Mouse (Mus musculus) lung, postnatal 25 days (tissue): ENCODE results near the gene Casp7.
"Not testable (repeated sequence)": the region's sequence is repeated elsewhere in the genome, so short reads cannot be mapped to it uniquely, and the experiment has no call there.

Source experiments
- DNase-seq: peaks from one replicate; pipeline ENCODE4 v3.0.0; 2022; ENCODE audit warnings: low spot score

The Casp7 gene

DNA sequence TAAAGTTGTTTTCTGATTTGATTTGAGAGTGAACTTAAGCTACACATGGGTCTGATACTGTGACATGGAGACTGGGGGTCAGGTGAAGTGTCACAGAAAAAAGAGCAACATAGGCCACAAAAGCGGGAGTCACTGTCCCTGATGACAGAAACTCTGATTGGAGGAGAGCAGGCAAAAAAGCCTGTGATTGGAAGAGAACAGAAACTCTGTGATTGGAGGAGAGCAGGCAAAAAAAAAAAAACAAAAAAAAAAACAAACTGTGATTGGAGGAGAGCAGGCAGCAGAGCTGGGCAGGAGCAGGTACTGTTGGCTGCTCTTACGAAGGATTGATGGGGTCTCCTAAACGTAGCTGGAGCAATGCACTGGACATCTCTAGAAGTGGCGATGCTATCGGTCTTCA lies 11.4 kb upstream of the Casp7 start:
- no peak for DNase-seq

DNA sequence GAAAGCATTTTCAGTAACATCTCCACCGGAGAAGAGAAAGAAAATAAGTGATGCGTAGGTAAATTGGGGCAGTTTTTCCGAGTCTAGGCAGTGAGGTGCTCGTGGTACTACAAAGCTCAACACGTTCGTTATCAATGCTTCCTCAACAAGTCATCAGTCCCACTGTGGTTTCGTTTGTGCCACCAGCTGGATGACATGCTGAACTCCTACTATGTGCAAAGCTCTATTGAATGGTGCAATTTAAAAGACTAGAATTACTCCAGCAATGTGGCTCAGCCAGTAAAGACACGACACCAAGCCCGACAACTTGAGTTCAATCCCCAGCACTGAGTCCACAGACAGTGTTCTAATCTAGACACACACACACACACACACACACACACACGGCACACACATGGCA lies 10.8 kb upstream of the Casp7 start:
- no peak for DNase-seq

DNA sequence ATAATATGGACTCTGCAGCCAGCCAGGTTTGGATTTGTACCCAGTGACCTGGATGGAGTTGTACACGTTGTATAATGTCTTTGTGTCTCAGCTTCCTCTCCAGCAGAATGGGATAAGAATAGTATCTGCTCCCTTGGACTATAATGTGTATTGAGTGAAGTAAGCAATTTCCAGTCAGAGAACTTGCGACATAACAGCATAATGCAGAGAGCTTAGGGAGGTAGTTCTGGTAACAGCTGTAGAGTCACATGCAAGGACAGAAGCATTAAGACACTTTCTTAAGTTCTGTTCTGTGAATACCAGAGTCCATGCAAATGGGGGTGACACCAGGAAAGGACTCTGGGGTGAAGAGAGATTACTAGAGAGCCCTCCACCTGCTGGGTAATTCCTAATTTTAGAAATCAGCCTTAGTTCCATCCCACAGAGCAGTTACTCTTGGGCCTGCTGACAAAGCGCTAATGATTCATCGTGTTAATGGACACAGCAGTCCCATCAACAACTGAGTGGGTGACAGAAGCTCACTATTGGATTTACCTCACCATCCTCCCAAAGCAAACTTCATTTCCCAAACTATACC lies 9.1 kb upstream of the Casp7 start:
- no peak for DNase-seq

DNA sequence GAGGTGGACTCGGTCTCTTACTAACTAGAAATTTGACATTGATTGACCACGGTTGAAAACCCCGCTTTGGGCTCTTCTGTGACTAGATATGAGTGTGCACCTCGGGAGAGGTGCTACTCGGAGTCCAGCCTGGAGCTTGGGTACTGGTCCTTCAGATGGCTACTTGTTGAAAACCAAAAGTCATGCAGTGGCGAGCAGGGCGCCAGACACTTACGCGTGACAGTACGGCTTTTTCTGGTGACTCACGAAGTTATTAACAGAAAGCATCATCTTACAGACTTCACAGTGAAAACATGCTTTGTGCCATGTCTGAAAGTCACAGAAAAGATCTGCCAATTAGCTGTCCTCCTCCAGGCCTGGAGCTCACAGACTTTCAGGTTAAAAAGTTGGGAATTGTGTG lies 7.8 kb upstream of the Casp7 start:
- no peak for DNase-seq

DNA sequence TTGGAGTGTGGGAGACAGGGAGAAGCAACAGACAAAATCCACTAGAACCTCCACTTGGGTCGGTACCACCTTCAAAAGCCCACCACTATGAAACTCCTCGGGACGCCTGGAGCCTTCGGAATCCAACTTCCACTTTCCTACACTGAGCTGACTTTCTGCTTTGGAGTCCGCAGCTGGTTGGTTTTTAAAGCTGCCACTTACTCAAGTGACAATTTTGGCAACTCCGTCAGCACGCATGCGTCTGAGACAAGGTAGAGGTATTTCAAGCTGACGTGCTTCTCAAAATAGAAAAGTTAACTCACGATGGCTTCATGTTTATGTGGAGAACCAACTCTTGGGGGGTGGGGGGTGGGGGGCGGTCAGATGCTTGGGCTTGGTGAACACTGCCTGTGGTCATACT lies 7.0 kb upstream of the Casp7 start, which contains the start of gene Nrap:
Gene Nrap (minus strand): TSS at position 159 of the 400 bp plus-strand sequence.
- no peak for DNase-seq

DNA sequence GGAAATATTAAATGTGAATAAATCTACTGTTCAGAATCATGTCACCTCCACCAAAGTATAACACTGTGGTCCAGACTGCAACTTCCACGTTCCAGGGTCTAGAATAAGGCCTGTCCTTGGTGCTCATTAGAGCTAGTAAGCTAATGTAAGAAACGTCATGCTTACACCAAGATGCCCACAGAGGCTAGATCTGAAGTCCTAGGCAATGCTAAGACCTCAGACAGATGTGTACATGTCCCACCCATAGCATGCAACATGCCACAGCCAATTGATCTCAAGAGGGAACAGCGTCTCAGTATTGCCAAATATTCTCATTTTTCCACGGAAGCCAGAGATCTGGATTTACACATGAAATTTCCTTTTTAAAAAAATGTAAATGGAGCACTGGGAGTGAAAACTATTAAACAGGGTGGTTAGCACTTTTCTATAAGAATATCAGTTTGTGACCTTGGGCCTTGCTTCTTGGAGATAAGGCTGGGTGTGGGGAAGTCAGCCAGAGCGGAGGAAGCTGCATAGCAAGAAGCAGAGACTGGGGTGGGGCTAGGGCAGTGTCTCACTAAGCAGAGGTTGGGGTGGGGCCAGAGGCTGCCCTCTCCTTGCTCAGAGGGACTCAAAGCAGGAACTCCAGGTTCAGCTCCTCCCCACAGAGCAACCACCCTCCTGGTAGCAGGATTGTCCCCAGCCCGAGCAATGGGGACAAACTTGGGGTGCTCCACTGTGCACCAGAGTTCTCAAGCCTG lies 5.5 kb upstream of the Casp7 start:
- peak; percentile 45 for DNase-seq

DNA sequence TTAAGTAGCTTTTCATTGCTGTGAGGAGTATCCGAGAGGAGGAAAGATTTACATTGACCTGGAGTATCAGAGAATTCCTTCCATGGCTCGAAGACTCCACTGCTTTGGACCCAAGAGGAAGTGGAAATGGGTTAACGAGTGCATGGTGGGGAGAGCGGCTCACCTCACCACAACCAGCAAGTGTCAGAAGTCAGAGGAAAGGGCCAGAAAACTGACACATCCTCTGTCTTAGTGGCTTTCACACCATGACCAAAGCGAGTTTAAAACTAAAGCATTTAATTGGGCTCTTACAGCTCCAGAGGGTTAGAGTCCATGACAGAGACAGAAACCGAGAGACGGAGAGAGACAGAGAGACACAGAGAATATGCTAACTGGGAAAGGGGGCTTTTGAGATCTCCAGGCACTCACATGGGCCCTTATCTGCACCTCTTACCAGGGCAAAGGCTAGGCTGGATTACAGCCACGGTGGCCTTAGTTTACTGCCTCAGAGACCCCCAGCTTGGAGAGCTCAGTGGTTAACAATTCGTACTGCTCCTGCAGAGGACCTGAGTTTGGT lies 3.5 kb upstream of the Casp7 start:
- DNase-seq = no peak

DNA sequence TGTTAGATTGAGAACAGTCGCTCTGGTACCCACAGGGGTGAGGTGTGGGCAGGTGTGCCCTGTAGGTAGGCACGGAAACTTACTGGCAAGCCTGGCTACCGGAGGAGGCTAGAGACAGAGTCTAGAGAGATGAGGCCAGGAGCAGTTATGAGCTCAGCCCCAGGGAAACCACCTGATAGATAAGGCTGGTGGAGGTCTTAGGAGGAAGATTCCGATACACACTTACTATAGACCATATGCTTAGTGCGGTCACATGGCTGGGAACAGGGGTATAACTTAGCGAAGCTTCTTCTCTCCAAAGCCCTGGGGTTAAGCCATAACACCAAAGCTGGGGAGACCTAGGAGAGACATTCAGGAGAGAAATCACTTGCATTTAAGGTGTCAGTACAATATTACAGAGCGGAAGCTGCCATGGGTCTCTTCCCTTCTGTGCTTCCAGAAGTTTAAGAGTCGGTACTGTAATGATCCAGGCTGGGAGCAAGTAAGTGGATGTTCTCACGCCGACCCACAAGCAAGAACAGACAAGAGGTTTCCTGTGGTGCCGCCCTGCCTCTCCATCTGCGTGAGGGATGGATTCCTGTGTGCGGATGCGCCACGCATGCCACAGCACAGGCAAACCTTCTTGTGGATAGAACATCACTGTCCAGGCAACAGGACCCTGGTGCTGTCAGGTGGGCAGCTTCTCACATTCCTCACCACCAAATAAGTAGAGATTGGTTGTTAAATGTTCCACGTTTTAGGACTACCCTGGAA lies 1.6 kb upstream of the Casp7 start:
- DNase-seq = no peak

DNA sequence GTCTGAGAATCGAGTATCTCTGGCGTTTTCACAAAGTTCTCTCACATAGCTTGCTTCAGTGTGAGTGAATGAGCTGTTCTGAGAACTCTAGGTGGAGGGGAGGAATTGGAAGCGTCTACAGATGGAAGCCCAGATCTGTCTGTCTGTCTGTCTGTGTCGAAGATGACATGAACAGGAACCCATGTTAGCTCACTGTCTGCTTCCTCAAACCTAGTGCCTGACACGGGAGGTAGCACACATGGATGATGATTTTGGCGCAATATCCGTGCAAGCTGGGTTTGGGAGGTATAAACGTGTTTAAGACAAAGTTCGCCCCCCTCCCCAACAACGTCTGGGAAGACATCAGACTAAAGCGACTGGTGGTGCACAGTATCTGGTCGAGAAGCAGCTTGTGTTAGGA lies 702 bp upstream of the Casp7 start:
- no peak for DNase-seq

DNA sequence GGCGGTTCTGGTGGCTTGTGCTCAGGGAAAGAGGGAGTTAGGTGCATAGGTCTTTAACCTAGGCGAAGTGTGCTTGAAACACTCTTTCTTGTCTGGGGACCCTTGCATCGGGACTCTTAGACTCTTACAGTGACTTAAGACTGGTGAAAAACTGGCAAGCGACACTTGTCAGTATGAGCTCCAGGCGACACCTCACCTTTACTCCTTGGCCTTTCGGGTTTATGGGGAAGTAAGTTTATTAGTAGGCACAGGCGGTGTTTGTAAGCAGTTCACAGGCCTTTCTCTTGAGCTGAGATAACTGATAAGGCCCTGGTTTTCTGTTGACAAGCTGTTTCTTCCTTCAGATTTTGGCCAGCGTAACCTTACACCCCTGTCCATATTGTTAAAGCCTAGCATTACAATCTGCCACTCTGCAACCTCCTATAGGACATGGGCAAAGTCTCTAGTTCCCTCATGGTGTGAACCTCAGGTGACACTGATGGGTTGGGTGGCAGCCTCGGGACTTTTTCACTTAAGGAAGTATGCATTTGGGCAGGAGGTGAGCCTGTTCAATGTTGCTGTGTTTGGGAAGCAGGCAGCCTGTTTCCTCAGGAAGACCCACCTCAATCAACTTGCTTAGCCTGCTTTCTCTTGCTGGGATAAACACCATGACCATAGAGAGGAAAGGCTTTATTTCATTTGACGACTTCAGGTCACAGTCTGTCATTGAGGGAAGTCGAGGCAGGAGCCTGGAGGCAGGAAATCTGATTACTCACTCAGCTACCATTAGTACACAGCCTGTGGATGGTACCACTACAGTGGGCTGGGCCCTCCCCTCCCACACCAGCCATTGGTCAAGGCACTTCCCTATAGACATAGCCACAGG lies 966 bp downstream of the Casp7 start:
- DNase-seq = no peak

DNA sequence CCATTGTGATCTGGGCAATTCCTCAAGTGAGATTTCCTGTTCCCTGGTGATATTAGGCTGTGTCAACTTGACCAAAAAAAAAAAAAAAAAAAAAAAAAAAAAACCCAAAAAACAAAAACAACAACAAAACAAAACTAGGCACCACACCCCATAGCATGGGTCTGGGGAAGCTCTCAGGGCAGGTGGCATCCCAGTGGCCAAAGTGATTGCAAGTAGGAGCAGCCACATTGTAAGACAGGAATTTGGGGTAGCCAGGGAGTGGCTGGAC lies 1.5 kb downstream of the Casp7 start:
- no peak for DNase-seq

DNA sequence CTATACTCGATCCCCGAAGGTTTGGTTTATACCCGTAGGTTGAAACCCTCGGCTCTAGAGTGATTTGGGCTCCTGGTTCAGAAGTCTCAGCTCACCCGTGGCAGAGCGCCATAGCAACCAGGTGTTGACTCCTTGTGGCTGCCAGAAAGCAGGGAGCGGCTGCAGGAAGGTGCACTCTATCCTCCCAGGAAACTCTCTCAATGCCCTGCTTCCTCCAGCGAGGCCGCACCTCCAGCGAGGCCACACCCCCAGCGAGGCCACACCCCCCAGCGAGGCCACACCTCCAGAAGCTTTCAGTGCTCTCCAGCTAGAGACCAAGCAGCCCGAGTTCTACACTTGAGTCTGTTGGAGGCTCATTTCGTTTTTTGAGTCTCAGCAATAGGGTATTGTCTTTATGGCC lies 3.3 kb downstream of the Casp7 start:
- DNase-seq = peak; percentile 89

DNA sequence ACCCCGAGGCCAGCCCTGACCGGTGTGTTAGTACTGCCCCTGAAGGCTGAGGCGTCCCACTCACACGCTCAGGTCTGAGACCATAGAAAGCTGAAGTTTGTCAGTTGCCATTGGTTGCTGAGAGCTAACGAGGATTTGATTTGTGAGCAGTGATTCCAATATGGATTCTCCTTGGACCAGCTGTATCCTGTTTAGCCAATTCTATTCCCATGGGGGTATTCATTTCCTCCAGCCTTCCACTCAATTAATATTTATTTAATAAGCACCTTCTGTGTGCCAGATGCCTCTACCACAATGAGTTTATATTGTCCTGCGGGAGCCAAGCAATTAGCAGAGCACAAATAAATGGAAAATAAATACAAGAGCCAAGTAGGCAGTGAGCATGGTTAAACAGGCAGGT lies 4.9 kb downstream of the Casp7 start:
- DNase-seq = no peak

DNA sequence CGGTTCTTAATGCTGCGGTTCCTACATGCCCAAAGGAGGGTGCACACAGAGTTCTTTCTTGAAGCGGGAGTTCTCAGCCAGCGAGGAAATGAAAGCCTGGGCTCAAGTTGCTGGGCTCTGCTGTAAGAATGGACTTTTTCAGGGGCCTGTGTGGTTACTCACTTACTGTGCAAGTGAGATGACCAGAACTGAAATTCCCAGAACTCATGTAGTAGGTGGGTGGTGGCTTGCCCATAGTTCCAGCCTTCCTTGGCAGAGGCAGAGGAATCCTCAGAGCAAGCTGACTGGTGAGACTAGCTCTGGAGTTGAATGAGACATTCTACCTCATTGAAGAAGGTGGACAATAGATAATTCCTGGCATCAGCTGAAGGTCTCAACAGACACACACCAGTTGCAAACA lies 8.9 kb downstream of the Casp7 start:
- DNase-seq = no peak

DNA sequence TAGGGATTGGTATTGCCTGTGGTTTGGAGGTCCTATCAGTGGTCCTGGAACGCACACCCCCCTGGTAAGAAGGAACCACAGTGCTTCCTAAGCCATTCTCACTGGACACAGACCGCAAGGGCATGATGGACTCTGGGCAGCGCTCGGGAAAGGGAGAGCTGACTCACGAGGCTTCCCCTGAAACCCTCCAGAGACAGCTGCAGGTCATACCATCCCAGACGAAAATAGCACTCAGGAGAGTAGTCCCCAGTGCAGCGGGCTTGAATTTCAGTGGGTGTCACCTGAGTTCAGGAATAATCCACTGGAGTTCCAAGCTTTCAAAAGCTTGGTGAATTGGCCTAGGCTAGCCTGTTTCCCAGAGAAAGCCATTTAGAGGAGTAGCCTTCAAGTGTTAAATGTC lies 9.7 kb downstream of the Casp7 start:
- DNase-seq = no peak

DNA sequence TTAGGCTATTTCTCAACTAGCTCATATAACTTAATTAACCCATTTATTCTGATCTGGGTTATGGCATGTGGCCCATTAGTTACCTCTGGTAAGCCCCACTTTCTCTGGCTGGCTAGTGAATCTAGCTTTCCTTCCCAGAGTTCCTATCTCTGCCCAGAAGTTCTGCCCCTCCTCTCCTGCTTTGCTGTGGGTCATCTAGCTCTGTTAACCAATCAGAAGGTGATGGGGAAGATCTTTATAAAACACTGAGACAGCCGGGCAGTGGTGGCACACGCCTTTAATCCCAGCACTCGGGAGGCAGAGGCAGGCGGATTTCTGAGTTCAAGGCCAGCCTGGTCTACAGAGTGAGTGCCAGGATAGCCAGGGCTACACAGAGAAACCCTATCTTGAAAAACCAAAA lies 13.0 kb downstream of the Casp7 start:
- DNase-seq = not testable (repeated sequence)

DNA sequence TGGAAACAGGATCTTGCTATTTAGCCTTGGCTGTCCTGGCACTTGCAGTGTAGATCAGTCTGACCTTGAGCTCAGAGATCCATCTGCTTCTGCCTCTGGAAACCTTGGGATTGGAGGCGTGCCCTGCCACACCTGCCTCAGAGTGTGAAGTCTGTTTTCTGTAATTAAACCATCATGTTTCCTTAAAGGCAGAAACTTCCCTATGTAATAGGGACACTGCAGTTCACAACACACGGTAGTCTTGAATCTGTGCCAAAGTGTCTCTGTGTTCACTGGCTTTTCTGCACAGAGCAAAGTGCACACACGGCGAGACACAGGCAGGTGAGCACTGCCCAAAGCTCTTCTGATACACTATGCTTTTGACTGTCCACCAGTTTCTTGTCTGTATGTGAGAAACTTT lies 21.5 kb downstream of the Casp7 start:
- no peak for DNase-seq

DNA sequence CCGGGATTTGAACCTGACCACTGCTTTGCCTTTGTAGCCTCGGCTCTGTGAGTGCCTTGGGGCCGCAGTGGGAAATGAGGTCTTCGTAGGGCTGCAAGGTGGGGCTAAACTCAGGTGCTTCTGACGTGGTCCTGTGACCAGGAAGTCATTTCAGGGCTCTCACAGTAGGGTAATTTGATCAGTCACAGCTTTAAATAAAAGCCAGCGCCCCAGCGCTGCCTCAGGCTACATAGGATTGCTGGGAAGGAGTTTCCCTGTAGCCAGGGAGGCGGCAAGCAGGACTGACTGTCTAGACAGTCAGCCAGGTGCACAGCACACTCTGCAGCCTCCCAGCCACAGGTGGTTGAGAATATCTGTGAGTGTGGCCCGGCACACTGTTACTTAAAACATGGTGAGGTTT lies 22.5 kb downstream of the Casp7 start:
- DNase-seq = no peak

DNA sequence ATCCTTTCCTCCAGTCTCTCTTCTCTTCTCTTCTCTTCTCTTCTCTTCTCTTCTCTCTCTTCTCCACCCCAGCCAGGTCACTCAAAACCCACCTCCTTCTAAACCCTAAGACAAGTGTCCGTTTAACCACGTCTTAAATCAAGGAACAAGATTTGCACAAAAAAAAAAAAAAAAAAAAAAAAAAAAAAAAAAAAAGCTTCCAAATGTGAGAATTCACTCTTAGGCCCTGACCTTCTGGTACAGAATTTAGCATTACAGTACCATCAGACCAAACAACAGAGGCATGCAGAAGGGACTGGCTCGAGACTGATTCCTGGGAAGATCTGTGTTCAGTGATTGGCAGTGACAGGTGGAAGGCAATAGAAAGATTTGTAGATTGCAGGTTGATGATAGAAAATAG lies 23.4 kb downstream of the Casp7 start:
- no peak for DNase-seq

DNA sequence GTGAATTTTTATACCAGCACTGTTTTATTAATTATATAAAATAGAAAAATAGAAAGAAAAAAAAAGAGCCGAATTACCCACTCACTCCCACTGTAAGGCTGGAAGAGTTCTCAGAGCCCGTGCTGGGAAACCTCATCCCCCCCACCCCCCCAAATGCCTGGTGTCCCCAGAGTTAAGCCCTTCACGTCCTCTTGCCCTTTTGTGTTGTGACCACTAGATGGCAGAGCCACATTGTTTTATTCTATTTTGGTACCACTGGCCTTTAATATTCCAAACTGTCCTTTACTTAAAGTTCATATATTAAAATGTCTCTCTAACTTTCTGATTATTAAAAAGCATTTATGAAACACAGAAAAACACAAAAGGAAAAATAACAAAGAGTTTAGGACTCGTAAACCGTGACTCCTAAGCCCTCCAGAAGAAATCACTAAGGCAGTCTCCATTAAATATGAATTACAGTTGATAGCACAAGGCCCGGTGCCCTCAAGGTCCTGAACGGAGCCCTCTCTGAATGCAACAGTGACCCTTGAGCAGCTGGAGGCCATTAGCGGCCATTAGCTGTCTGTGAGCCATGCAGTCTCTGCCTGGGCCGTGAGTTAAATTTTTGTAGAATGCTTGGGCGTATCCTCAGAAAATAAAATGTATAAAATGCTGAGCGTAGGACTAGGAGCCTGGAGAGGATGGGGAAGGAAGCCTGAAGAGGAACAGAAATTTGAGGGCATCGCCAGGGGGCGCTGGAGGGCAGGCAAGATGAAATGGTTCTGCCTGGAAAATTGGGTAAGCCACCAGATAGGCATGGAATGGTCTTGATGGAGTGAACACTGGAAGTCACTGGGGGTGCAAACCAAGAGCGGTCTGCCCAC lies 25.8 kb downstream of the Casp7 start:
- peak; percentile 78 for DNase-seq

DNA sequence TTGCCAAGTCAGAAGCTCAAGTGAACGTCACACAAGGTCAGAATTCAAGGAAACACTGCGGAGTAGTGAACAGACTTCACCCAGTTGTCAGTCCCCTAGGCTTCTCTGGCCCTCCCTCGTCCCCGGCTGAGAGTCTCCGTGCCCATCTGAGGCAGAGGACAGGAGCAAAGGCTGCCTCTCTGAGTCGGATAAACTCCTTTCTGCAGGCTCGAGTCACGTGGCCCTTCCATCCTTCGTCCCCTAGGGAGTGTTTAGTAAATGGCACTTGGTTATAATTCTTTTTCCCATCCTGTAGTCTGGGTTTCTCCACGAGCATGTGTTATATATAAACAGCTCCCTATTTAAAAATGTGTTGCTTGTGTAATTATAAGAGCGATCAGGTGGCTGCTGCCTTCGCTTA lies 26.4 kb downstream of the Casp7 start:
- DNase-seq = no peak
